Mouse (Mus musculus): ENCODE results near the gene Rbfox1.
A peak's percentile ranks its signal among the peaks of the same experiment; 100 is the strongest.

Gene Rbfox1

GRCm38 (mm10) chr16:7146454-7146853 is 1261.3 kb downstream of the Rbfox1 start:
- no peak for DNase-seq (ENCODE audit: low spot score in 2 of 2)

GRCm38 (mm10) chr16:7147884-7148283 is 1262.7 kb downstream of the Rbfox1 start:
- DNase-seq (ENCODE audit: low spot score in 2 of 2) = peak; percentile 17 to 38

GRCm38 (mm10) chr16:7149106-7149899 is 1264.1 kb downstream of the Rbfox1 start:
- no peak for DNase-seq (ENCODE audit: low spot score in 2 of 2)

- DNase-seq (ENCODE audit: low spot score in 2 of 2) = no peak
These were observed 1265.1 kb downstream of the Rbfox1 start for GRCm38 (mm10) chr16:7150201-7150791.

DNA sequence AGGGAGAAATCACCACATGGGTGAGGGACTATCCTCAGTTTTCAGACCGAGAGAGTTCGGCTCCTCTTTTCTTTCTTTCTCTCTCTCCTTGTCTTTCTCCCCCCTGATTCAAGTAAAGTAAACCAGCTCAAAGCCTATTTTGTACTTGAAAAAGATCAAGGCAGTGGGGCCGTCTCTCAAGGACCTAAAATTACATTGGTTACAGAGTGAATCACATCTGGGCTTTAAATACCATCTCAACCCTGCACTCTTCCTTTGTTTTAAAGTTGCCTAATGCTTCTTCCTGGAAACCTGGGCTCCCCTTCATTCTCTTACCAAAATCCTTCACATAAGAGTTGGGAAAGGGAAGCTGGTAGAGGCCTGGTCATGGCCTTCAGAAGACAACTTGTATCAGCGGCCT is 1267.2 kb downstream of the Rbfox1 start:
- DNase-seq (ENCODE audit: low spot score in 2 of 2) = no peak

GRCm38 (mm10) chr16:7154671-7155070 is 1269.5 kb downstream of the Rbfox1 start:
- no peak for DNase-seq (ENCODE audit: low spot score in 2 of 2)

GRCm38 (mm10) chr16:7158856-7159826 is 1274.0 kb downstream of the Rbfox1 start:
- DNase-seq (ENCODE audit: low spot score in 2 of 2) = no peak

GRCm38 (mm10) chr16:7159827-7160217 is 1274.7 kb downstream of the Rbfox1 start:
- no peak for DNase-seq (ENCODE audit: low spot score in 2 of 2)

- DNase-seq (ENCODE audit: low spot score in 2 of 2) = no peak
These were observed 1277.0 kb downstream of the Rbfox1 start for GRCm38 (mm10) chr16:7162168-7162567.

DNA sequence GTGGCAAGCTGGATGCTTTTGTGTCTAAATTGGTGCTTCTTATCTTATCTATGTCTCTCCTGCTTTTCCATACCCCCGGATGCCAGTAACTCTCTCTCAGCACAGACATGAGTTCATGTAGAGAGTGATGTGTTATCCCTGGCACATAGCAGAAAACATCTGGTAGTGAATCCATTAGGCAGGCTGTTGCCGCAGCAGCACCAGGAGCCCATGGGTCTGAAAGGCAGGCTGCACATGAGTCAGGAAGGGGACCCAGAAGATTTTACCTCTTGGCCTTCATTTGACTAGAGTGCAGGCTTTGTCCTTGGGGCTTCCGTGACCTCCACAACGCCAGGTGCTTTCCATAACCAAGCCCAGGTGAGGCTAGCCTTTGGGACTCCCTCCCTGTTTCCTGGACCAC is 1278.5 kb downstream of the Rbfox1 start:
- no peak for DNase-seq (ENCODE audit: low spot score in 2 of 2)

DNA sequence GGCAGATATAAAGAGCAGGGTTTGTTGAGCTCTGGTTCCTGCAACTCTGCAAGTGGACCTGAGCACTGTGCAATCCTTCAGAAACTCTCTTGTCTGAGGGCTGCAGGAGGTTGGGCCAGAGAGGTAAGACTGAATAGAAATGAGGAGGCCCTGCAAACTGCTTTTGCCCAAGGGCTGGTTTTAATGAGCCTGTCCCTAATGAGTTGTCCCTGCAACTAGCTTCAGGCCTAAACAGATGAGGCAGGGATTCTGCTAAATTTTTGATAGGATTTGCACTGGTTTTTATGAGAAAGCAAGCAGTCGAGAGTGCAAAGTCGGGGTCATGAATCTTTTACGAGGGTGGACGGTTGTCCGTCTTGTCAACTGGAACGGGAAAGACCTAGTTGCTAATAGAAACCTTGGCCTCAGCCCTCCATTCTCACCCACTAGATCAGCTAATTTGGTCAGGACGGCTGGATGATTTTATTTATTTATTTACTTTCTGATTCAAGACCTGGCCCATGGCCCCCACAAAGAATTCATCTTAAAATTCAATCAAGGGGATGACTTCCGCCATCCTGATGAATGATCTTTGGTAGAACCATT is 1279.1 kb downstream of the Rbfox1 start:
- DNase-seq (ENCODE audit: low spot score in 2 of 2) = no peak

- no peak for DNase-seq (ENCODE audit: low spot score in 2 of 2)
These were observed 1290.8 kb downstream of the Rbfox1 start for GRCm38 (mm10) chr16:7175960-7176359.

DNA sequence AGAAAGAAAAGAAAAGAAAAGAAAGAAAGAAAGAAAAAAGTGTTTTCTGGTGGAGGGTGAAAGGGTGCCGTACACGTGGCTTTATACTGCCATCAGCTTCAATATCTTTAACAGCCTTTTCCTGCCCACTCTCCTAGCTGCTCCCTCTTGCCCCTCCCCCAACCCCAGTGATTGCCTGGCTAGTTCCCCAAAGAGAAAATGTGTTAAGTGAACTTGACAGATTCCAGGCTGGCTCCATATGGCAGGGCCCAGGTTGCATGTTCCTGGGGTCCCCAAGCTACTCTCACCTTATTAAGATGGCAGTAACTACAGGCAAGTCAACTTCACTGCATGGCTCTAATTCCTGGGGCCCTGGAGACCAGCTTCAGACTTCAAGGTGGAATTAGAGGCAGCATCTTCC is 1302.6 kb downstream of the Rbfox1 start:
- DNase-seq (ENCODE audit: low spot score in 2 of 2) = no peak

DNA sequence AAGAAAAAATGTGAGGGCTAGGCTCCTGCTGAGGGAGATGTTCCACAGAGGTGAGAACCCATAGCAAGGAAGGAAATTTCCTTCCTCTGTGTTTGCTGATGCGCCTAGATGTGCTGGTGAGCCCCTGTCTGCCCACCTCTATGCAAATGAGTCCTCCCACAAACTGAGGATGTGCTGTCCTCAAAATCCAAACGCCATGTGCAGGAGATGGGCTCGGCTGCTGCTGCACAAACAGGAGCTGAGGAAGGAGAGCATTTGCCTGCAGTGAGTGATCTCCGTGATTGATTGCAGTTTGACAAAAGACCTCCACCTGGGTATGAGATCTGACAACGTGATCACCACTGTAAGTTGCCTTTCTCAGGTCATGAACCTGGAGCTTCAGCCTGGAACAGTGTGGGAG is 1308.4 kb downstream of the Rbfox1 start:
- DNase-seq (ENCODE audit: low spot score in 2 of 2) = no peak

GRCm38 (mm10) chr16:7197953-7198352 is 1312.8 kb downstream of the Rbfox1 start:
- no peak for DNase-seq (ENCODE audit: low spot score in 2 of 2)

DNA sequence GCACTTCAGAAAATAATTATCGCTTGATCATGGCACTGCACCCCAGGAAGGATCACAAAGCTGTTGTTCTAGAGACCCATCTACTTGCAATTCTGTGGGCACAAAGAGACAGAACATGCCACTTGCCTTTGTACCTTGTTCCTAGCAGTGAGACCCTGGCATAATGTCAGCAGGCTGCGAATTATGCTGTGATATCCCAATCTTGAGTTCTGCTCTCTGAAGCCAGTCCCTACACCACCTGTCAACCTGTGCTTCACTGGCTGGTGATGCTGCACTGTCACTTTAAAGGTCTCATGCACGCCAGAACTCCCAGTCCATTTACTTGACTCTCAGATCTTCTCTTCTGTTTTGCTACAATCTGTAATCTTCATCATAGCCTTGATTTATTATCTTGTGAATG is 1315.1 kb downstream of the Rbfox1 start:
- DNase-seq (ENCODE audit: low spot score in 2 of 2) = no peak

- no peak for DNase-seq (ENCODE audit: low spot score in 2 of 2)
These were observed 1316.7 kb downstream of the Rbfox1 start for GRCm38 (mm10) chr16:7201816-7202215.

DNA sequence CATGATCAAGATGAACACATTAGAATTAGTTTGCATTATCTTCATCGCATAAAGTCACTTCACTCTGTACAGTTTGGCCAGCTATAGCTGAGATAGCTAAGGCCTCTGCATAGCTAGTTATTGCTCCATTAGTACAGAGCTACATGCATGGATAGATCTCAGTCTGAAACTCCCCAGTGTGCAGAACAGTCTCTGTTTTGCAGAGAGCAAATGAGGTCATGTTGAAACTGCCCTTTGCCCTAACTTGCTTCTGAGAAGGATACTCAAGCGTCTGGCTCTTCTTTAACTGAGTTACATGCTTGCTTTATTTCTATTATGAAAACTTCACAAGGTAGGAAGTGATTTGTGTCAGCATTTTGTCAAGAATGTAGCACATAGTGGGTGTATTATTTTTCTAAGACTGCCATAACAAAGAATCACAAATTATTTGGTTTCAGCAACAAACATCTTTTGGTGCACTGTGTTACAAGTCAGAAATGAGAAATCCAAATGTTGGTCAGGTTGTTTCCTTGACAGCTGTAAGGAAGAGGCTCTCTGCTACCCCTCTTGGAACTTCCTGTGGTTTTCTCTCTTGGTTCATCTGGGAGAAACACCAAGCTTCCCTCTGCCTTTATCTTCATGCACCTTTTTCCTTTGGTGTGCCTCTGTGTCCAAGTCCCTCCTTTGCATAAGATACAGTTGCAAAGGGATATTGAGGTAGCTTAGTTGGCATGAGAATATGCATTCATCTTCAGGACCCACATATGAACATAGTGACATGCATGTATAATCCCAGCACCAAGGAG is 1321.2 kb downstream of the Rbfox1 start:
- no peak for DNase-seq (ENCODE audit: low spot score in 2 of 2)

DNA sequence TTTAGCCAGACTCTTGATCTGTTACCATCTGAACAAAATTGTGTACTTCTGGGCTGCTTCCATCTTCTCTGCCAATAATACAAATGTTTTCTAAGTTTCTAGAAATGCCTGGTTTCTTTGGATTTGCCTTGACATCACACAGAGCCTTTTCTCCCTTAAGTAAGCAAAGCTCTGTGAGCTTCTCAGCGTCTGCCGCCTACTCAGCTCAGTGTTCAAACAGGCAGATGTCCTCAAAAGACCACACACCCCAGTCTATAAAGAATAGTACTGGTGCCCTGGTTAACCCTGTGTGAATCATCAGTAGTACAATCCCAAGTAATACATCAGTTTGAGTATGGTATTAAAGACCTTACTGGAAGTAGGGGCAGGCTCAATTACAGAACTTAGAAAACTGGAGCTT is 1322.4 kb downstream of the Rbfox1 start:
- DNase-seq (ENCODE audit: low spot score in 2 of 2) = no peak

DNA sequence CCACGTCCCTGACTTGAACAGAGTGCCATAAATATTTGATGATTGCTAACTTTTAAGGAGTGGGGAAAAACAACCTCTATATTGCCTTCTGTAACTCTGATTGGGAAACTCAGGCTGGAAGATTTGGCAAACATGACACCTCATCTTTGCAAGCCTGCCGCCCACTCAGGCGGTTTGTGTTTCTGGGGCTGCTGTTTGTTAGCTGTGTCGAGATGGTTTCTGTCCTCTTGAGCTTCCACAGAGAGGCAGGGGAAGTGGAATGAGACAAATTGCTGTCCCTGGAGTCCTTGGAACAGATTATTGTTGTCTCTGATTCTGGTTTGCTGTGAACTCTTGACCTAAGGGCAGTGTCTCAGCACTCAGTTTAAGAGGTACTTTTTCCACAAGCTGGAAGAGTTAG is 1327.6 kb downstream of the Rbfox1 start:
- no peak for DNase-seq (ENCODE audit: low spot score in 2 of 2)

DNA sequence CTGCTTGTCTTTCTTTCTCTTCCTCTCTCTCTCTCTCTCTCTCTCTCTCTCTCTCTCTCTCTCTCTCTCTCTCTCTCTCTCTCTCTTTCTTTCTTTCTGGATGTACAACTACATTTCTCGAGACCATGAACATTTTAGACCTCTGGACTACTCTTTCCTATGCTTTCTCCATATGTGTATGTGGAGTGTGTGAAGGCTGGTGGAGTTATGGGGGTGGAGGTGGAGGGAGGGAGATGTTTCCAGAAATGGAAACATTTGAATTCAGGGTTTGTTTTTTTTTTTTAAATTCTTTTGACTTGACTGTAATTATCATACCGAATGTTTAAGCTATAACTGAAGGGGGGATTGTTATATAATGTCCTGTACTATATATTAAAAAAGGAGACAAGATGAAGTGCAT is 1338.1 kb downstream of the Rbfox1 start:
- DNase-seq (ENCODE audit: low spot score in 2 of 2) = no peak
